Mouse (Mus musculus) heart, adult 2 months (tissue): ENCODE results near the gene Crybb1. TPM values are rescaled to one million over a fixed set of nuclear protein-coding genes. Genes with fewer than 3 reads are reported as not detected.
A peak's percentile ranks its signal among the peaks of the same experiment; 100 is the strongest.

Experiments used
- DNase-seq, 2 experiments: peaks; one replicate each; pipeline ENCODE4 v3.0.0; 2021
- H3K27ac ChIP-seq: fragments of 200-600 bp; 2 replicates; pipeline ENCODE4 v1.8.1; 2022
- H3K27me3 ChIP-seq: fragments of 200-500 bp; 2 replicates; pipeline ENCODE4 v1.6.1; 2012; ENCODE audit warnings: mild to moderate bottlenecking, low read length, inconsistent platforms, mixed read lengths; ENCODE audit not compliant: control insufficient read depth, insufficient read depth
- H3K36me3 ChIP-seq: fragments of 200-500 bp; 2 replicates; pipeline ENCODE4 v1.6.1; 2012; ENCODE audit warnings: low read length, inconsistent platforms; ENCODE audit not compliant: control insufficient read depth, insufficient read depth
- H3K4me1 ChIP-seq: fragments of 200-500 bp; 2 replicates; pipeline ENCODE4 v1.6.1; 2011; ENCODE audit warnings: low read length; ENCODE audit not compliant: control insufficient read depth, insufficient read depth
- H3K4me3 ChIP-seq: fragments of 200-600 bp; 2 replicates; pipeline ENCODE4 v1.8.1; 2022
- H3K79me2 ChIP-seq: fragments of 200-500 bp; replicated peaks from 2 replicates; pipeline ENCODE4 v1.6.1; 2012; ENCODE audit warnings: mild to moderate bottlenecking, inconsistent platforms, low read length, moderate library complexity, mixed read lengths; ENCODE audit not compliant: control insufficient read depth, insufficient read depth
- H3K9ac ChIP-seq: fragments of 200-500 bp; 2 replicates; pipeline ENCODE4 v1.6.1; 2012; ENCODE audit warnings: low read depth, mild to moderate bottlenecking, control low read depth, inconsistent platforms, low read length, mixed read lengths
- CTCF ChIP-seq: fragments of 200-600 bp; IDR thresholded peaks from 2 replicates; pipeline ENCODE4 v1.8.1; 2022; ENCODE audit warnings: antibody characterized with exemption, mild to moderate bottlenecking, moderate library complexity
- EP300 ChIP-seq: fragments of 200-500 bp; IDR thresholded peaks from 2 replicates; pipeline ENCODE4 v1.6.1; 2011; ENCODE audit warnings: low read depth, low read length, control low read depth; ENCODE audit not compliant: insufficient read depth
- POLR2A ChIP-seq: fragments of 200-500 bp; IDR thresholded peaks from 2 replicates; pipeline ENCODE4 v1.6.1; 2011; ENCODE audit warnings: mild to moderate bottlenecking, low read depth, low read length, control low read depth; ENCODE audit not compliant: insufficient read depth
- WGBS: fragments of 180-500 bp; shearing (Covaris S2); methylation state at CpG from one replicate; pipeline ENCODE4 v1.1.7; 2018; 5-methylcytosine and 5-hydroxymethylcytosine counted together
- intact Hi-C: fragments of 180-260 bp; cut with DNase I; formaldehyde crosslinking; loops from one replicate; pipeline ENCODE4 v1.15.1; 2025
- polyA plus RNA-seq: library from polyadenylated mRNA; depleted of rRNA; stranded (reverse); fragments of >200 nt; gene quantifications from 2 replicates; pipeline ENCODE4 v1.2.3, GENCODE M21; 2012
- total RNA-seq, 2 experiments: library from RNA; stranded (reverse); gene quantifications; 2 replicates each; pipeline ENCODE4 v1.2.3; 2021

The Crybb1 gene
- total and polyA plus RNA-seq, 3 experiments = 1.5 to 3.3 (median 2.3) TPM

- Histone ChIP-seq H3K27me3 (peaks cover 3% of the 10 kb centered on the region; the same call in 1 of the 2 replicates), H3K4me3 (no peak overlapping the region), H3K36me3 (no peaks in the 10 kb centered on the region), H3K27ac (no peak overlapping the region), H3K4me1 (no peaks in the 10 kb centered on the region), H3K79me2 (no peaks in the 10 kb centered on the region), H3K9ac (no peak overlapping the region)
- whole genome bisulfite sequencing = 77% methylated on average over 3 of the region's 3 CpGs
- intact Hi-C loops = no loop called here
- no peak for TF ChIP-seq CTCF
- DNase-seq = no peak
Measured at GRCm38 (mm10) chr5:112238781-112239482, 16.7 kb upstream of the Crybb1 start.

- H3K9ac ChIP-seq = no peak overlapping the region
- WGBS = 2% methylated on average over 10 of the region's 10 CpGs
- no peaks in the 10 kb centered on the region for H3K36me3 ChIP-seq
- peak overlapping the region; percentile 18; the same call in 1 of the 2 replicates for H3K4me3 ChIP-seq
- TF ChIP-seq CTCF (peak; percentile 86), POLR2A (no peak), EP300 (peak; percentile 94)
- H3K4me1 ChIP-seq = no peaks in the 10 kb centered on the region
- intact Hi-C loops = loop anchor here (1.0 to 2.0 kb wide), 5 partner anchors 34 to 189 kb away; partner anchors contain the start of gene Tfip11
- no peak overlapping the region for H3K27ac ChIP-seq
- no peaks in the 10 kb centered on the region for H3K79me2 ChIP-seq
- DNase-seq = peak; percentile 85 to 92
- H3K27me3 ChIP-seq = peaks cover 3% of the 10 kb centered on the region; the same call in 1 of the 2 replicates
Measured at GRCm38 (mm10) chr5:112240761-112241160, 14.9 kb upstream of the Crybb1 start.

GRCm38 (mm10) chr5:112241849-112242248 is 13.8 kb upstream of the Crybb1 start:
- no peak for DNase-seq
- TF ChIP-seq POLR2A = no peak
- no peak for TF ChIP-seq CTCF
- no peak for TF ChIP-seq EP300
- 67% methylated on average over 2 of the region's 2 CpGs for WGBS
- peaks cover 3% of the 10 kb centered on the region; the same call in 1 of the 2 replicates for H3K27me3 ChIP-seq
- no peak overlapping the region for H3K27ac ChIP-seq
- H3K9ac ChIP-seq = no peak overlapping the region
- H3K4me1 ChIP-seq = no peaks in the 10 kb centered on the region
- H3K4me3 ChIP-seq = no peak overlapping the region
- no peaks in the 10 kb centered on the region for H3K79me2 ChIP-seq
- H3K36me3 ChIP-seq = no peaks in the 10 kb centered on the region
- intact Hi-C loops = loop anchor here (2.0 kb wide), 3 partner anchors 33 to 85 kb away; partner anchors contain the start of gene Tfip11

- Histone ChIP-seq H3K36me3 (no peaks in the 10 kb centered on the region), H3K27me3 (peaks cover 2% of the 10 kb centered on the region; the same call in 1 of the 2 replicates), H3K79me2 (no peaks in the 10 kb centered on the region), H3K4me1 (no peaks in the 10 kb centered on the region), H3K4me3 (no peak overlapping the region), H3K27ac (peak overlapping the region; percentile 47), H3K9ac (no peak overlapping the region)
- 61% methylated on average over 5 of the region's 5 CpGs for WGBS
- no peak for TF ChIP-seq EP300
- no peak for TF ChIP-seq POLR2A
- TF ChIP-seq CTCF = no peak
- intact Hi-C loops = no loop called here
- peak; percentile 57 to 66 for DNase-seq
Measured at GRCm38 (mm10) chr5:112242361-112242778, 13.2 kb upstream of the Crybb1 start.

GRCm38 (mm10) chr5:112243041-112243440 is 12.6 kb upstream of the Crybb1 start:
- 53% methylated on average over 5 of the region's 5 CpGs for WGBS
- no peak for DNase-seq
- Histone ChIP-seq H3K79me2 (no peaks in the 10 kb centered on the region), H3K27me3 (no peaks in the 10 kb centered on the region), H3K27ac (no peak overlapping the region; the same call in 1 of the 2 replicates), H3K4me3 (no peak overlapping the region), H3K4me1 (no peaks in the 10 kb centered on the region), H3K9ac (no peak overlapping the region), H3K36me3 (no peaks in the 10 kb centered on the region)
- TF ChIP-seq EP300 (no peak), POLR2A (no peak), CTCF (no peak)
- intact Hi-C loops = no loop called here

- H3K27me3 ChIP-seq = no peaks in the 10 kb centered on the region
- no peak overlapping the region for H3K9ac ChIP-seq
- TF ChIP-seq EP300 = no peak
- 26% methylated on average over 10 of the region's 10 CpGs for WGBS
- H3K79me2 ChIP-seq = no peaks in the 10 kb centered on the region
- no peaks in the 10 kb centered on the region for H3K4me1 ChIP-seq
- intact Hi-C loops = no loop called here
- DNase-seq = no peak
- no peak overlapping the region for H3K4me3 ChIP-seq
- no peak overlapping the region for H3K27ac ChIP-seq
- H3K36me3 ChIP-seq = no peaks in the 10 kb centered on the region
Measured at GRCm38 (mm10) chr5:112243539-112244274, 11.9 kb upstream of the Crybb1 start.
